Mouse (Mus musculus) olfactory bulb, adult 2 months (tissue): ENCODE measurements around the gene Fev.
A peak's percentile ranks its signal among the peaks of the same experiment; 100 is the strongest.

Source experiments
- CTCF ChIP-seq: fragments of 200-500 bp; IDR thresholded peaks from 2 replicates; pipeline ENCODE4 v1.5.1; 2012; ENCODE audit warnings: low read depth, mild to moderate bottlenecking, low read length, moderate library complexity; ENCODE audit not compliant: insufficient read depth
- POLR2A ChIP-seq: fragments of 200-500 bp; IDR thresholded peaks from 2 replicates; pipeline ENCODE4 v1.6.1; 2012; ENCODE audit warnings: mild to moderate bottlenecking, low read depth, low read length, moderate library complexity; ENCODE audit not compliant: insufficient read depth

DNA sequence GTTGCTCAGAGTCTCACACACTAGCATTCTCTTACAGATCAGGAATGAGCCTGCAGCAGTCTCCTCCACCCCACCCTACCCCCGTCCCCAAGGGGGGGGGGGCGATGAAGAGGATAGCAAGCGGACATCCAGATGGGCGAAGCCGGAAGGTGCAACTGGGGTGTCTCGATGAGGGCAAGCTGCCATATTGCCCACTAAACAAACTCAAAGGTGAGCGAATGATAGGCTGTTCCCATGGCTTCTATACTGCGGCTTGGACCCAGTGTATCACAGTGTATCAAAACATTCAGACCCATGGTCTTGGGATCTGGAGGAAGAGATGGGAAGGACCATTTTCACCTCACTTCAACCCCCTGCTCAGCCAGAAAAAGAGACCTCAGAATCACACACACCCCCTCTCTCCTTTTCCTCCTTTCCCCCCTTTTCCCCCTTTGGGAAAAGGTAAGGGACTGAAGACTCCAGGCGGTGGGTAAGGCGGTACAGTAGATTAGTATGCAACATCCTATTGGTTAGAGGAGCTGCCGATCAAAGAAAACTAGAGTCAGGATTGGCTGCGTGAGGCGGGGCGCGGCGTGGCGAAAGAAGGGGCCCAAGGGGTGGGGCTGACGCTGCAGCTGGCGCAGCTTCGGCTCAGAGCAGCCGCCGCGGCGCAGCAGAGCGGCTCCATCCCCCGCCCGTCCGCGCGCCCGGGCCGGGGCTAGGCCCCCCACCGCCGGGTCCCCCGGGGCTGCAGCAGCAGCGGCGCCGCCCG is 30.7 kb downstream of the Fev start, which contains the start of gene Cdk5r2:
- TF ChIP-seq POLR2A, result peak; percentile 97
- TF ChIP-seq CTCF, result no peak
